Mouse (Mus musculus) MEL (cell line): ENCODE measurements at regions not wholly inside any gene's neighbourhood (a gene's known extent, or its start where the extent isn't known, plus 50 kb on each side); places are given as distances from the start of the nearest gene placed in this dataset.

ENCODE experiments used
- DNase-seq: peaks from one replicate; pipeline ENCODE4 v3.0.0; 2011; ENCODE audit warnings: low read depth, low spot score
- H3K27ac ChIP-seq: 2 replicates; pipeline ENCODE4 v1.5.1; 2012; ENCODE audit warnings: low read depth, mild to moderate bottlenecking, control low read depth, low read length, moderate library complexity; ENCODE audit not compliant: control insufficient read depth
- H3K27me3 ChIP-seq, 2 experiments: fragments of 150-350 bp in 1 of 2; sonication (generic) in 1 of 2; 2 replicates each; pipeline ENCODE4 v1.6.1; 2012; ENCODE audit warnings: low read length in 2 of 2, mild to moderate bottlenecking in 2 of 2, improper control_type of control experiment in 1 of 2, moderate library complexity in 1 of 2; ENCODE audit not compliant: insufficient read depth in 2 of 2, control insufficient read depth in 1 of 2
- H3K36me3 ChIP-seq, 2 experiments: 2 replicates each; pipeline ENCODE4 v1.6.1; 2012 to 2014; ENCODE audit warnings: low read length in 2 of 2, improper control_type of control experiment in 1 of 2, inconsistent platforms in 1 of 2, mild to moderate bottlenecking in 1 of 2; ENCODE audit not compliant: insufficient read depth in 2 of 2, control insufficient read depth in 1 of 2
- H3K4me1 ChIP-seq, 2 experiments: fragments of 150-350 bp in 1 of 2; sonication (generic) in 1 of 2; 2 replicates each; pipeline ENCODE4 v1.6.1; 2012; ENCODE audit warnings: low read length in 2 of 2, improper control_type of control experiment in 1 of 2, mild to moderate bottlenecking in 1 of 2; ENCODE audit not compliant: insufficient read depth in 2 of 2, control insufficient read depth in 1 of 2
- H3K4me3 ChIP-seq, 2 experiments: fragments of 150-350 bp in 1 of 2; sonication (generic) in 1 of 2; 2 replicates each; pipeline ENCODE4 v1.5.1; 2012; ENCODE audit warnings: low read depth in 2 of 2, low read length in 2 of 2, mild to moderate bottlenecking in 2 of 2, moderate library complexity in 2 of 2, control low read depth in 1 of 2, improper control_type of control experiment in 1 of 2; ENCODE audit not compliant: control insufficient read depth in 1 of 2, insufficient read depth in 1 of 2
- H3K79me2 ChIP-seq: 2 replicates; pipeline ENCODE4 v1.6.1; 2012; ENCODE audit warnings: mild to moderate bottlenecking, low read length, moderate library complexity; ENCODE audit not compliant: control insufficient read depth, poor library complexity, insufficient read depth
- H3K9ac ChIP-seq: 2 replicates; pipeline ENCODE4 v1.6.1; 2012; ENCODE audit warnings: low read depth, mild to moderate bottlenecking, control low read depth, low read length, moderate library complexity; ENCODE audit not compliant: control insufficient read depth, poor library complexity, severe bottlenecking
- H3K9me3 ChIP-seq: fragments of 150-350 bp; sonication (generic); replicated peaks from 2 replicates; pipeline ENCODE4 v1.6.1; 2012; ENCODE audit warnings: mild to moderate bottlenecking, low read length, improper control_type of control experiment, moderate library complexity; ENCODE audit not compliant: insufficient read depth
- BHLHE40 ChIP-seq: IDR thresholded peaks from 2 replicates; pipeline ENCODE4 v1.6.1; 2012; ENCODE audit warnings: low read depth, mild to moderate bottlenecking, inconsistent platforms, low read length, improper control_type of control experiment, borderline replicate concordance
- CHD1 ChIP-seq: IDR thresholded peaks from 2 replicates; pipeline ENCODE4 v1.6.1; 2012; ENCODE audit warnings: low read depth, mild to moderate bottlenecking, inconsistent platforms, low read length, improper control_type of control experiment
- CHD2 ChIP-seq: IDR thresholded peaks from 2 replicates; pipeline ENCODE4 v1.6.1; 2011; ENCODE audit warnings: low read length, improper control_type of control experiment
- CTCF ChIP-seq, 3 experiments: IDR thresholded peaks in 2 of 3; conservative IDR thresholded peaks in 1 of 3; 2 replicates each; pipeline ENCODE4 v1.5.1; 2011 to 2012; ENCODE audit warnings: low read length in 3 of 3, low read depth in 2 of 3, mild to moderate bottlenecking in 2 of 3, improper control_type of control experiment in 1 of 3, inconsistent platforms in 1 of 3, mixed read lengths in 1 of 3, moderate library complexity in 1 of 3; ENCODE audit not compliant: control insufficient read depth in 1 of 3, insufficient read depth in 1 of 3, poor library complexity in 1 of 3, severe bottlenecking in 1 of 3
- E2F4 ChIP-seq: IDR thresholded peaks from 2 replicates; pipeline ENCODE4 v1.6.1; 2011; ENCODE audit warnings: low read depth, low read length, improper control_type of control experiment, borderline replicate concordance
- ELF1 ChIP-seq: IDR thresholded peaks from 2 replicates; pipeline ENCODE4 v1.6.1; 2014; ENCODE audit warnings: low read depth, mild to moderate bottlenecking, inconsistent platforms, low read length, improper control_type of control experiment, moderate library complexity
- ETS1 ChIP-seq: IDR thresholded peaks from 2 replicates; pipeline ENCODE4 v1.6.1; 2012; ENCODE audit warnings: low read depth, mild to moderate bottlenecking, inconsistent platforms, low read length, improper control_type of control experiment, moderate library complexity
- GABPA ChIP-seq: IDR thresholded peaks from 2 replicates; pipeline ENCODE4 v1.6.1; 2012; ENCODE audit warnings: low read depth, mild to moderate bottlenecking, inconsistent platforms, low read length, improper control_type of control experiment, moderate library complexity
- GATA1 ChIP-seq: IDR thresholded peaks from 2 replicates; pipeline ENCODE4 v1.6.1; 2011; ENCODE audit warnings: low read depth, low read length, improper control_type of control experiment
- JUND ChIP-seq: IDR thresholded peaks from 2 replicates; pipeline ENCODE4 v1.6.1; 2011; ENCODE audit warnings: low read depth, mild to moderate bottlenecking, improper control_type of control experiment, low read length
- KAT2A ChIP-seq: conservative IDR thresholded peaks from 2 replicates; pipeline ENCODE4 v1.6.1; 2012; ENCODE audit warnings: low read depth, low read length, improper control_type of control experiment, inconsistent platforms
- MAFK ChIP-seq: IDR thresholded peaks from 2 replicates; pipeline ENCODE4 v1.6.1; 2011; ENCODE audit warnings: low read depth, mild to moderate bottlenecking, low read length, improper control_type of control experiment, borderline replicate concordance
- MYB ChIP-seq: IDR thresholded peaks from 2 replicates; pipeline ENCODE4 v1.6.1; 2011; ENCODE audit warnings: mild to moderate bottlenecking, low read depth, low read length, improper control_type of control experiment
- NELFE ChIP-seq: IDR thresholded peaks from 2 replicates; pipeline ENCODE4 v1.6.1; 2011; ENCODE audit warnings: low read depth, low read length, improper control_type of control experiment
- NRF1 ChIP-seq: IDR thresholded peaks from 2 replicates; pipeline ENCODE4 v1.6.1; 2014; ENCODE audit warnings: low read depth, mild to moderate bottlenecking, inconsistent platforms, low read length, improper control_type of control experiment, moderate library complexity; ENCODE audit not compliant: poor library complexity, insufficient read depth, severe bottlenecking
- POLR2A ChIP-seq, 2 experiments: IDR thresholded peaks; 2 replicates each; pipeline ENCODE4 v1.6.1; 2011 to 2012; ENCODE audit warnings: low read length in 2 of 2, mild to moderate bottlenecking in 2 of 2, control low read depth in 1 of 2, improper control_type of control experiment in 1 of 2, low read depth in 1 of 2, moderate library complexity in 1 of 2; ENCODE audit not compliant: control insufficient read depth in 1 of 2, insufficient read depth in 1 of 2, poor library complexity in 1 of 2
- POLR2AphosphoS2 ChIP-seq: IDR thresholded peaks from 2 replicates; pipeline ENCODE4 v1.6.1; 2011; ENCODE audit warnings: low read length, improper control_type of control experiment
- POLR2AphosphoS5 ChIP-seq: IDR thresholded peaks from 2 replicates; pipeline ENCODE4 v1.6.1; 2012; ENCODE audit warnings: low read depth, borderline replicate concordance, mild to moderate bottlenecking, inconsistent platforms, low read length, moderate library complexity, mixed read lengths
- RCOR1 ChIP-seq: IDR thresholded peaks from 2 replicates; pipeline ENCODE4 v1.6.1; 2012; ENCODE audit warnings: low read depth, mild to moderate bottlenecking, inconsistent platforms, low read length, improper control_type of control experiment
- TAL1 ChIP-seq: IDR thresholded peaks from 2 replicates; pipeline ENCODE4 v1.6.1; 2012; ENCODE audit warnings: mild to moderate bottlenecking, inconsistent platforms, low read length, moderate library complexity, mixed read lengths
- TBP ChIP-seq: IDR thresholded peaks from 2 replicates; pipeline ENCODE4 v1.8.0; 2011; ENCODE audit warnings: low read depth, low read length, improper control_type of control experiment
- TCF12 ChIP-seq: IDR thresholded peaks from 2 replicates; pipeline ENCODE4 v1.6.1; 2014; ENCODE audit warnings: low read depth, mild to moderate bottlenecking, inconsistent platforms, low read length, improper control_type of control experiment, moderate library complexity
- UBTF ChIP-seq: IDR thresholded peaks from 2 replicates; pipeline ENCODE4 v1.6.1; 2012; ENCODE audit warnings: low read depth, mild to moderate bottlenecking, inconsistent platforms, low read length, improper control_type of control experiment, moderate library complexity, borderline replicate concordance; ENCODE audit not compliant: insufficient read depth

DNA sequence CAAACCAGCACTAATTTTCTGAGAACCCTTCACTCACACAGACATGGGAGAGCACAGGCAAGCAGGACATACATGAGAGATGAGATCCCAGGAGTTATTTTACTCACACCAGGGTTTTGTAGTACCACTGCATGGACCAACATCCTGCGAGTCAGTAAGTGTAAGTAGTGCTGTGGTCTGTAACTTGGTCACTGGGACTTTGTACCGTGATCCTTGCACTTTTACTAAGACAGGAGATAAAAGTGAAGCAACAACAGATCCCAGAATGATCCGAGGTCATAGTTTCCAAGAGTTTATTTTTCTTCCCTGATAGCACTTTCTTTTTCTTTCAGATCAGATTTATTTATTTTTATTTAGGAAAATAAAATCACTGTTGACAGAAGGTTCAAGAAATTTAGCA lies 54.1 kb upstream of the Mtap start:
- peaks cover 5 to 6% of the 10 kb centered on the region in 2 experiments for H3K27me3 ChIP-seq
- TF ChIP-seq CHD2 = no peak
- TF ChIP-seq ETS1 = no peak
- no peak for TF ChIP-seq BHLHE40
- no peak for TF ChIP-seq RCOR1
- no peak for TF ChIP-seq JUND
- TF ChIP-seq KAT2A = no peak
- TF ChIP-seq TAL1 = no peak
- no peak for TF ChIP-seq MAFK
- no peak for TF ChIP-seq TCF12
- TF ChIP-seq POLR2AphosphoS2 = no peak
- no peak for DNase-seq
- no peaks in the 10 kb centered on the region for H3K79me2 ChIP-seq
- no peaks in the 10 kb centered on the region for H3K4me1 ChIP-seq
- no peak overlapping the region for H3K9ac ChIP-seq
- no peak overlapping the region for H3K27ac ChIP-seq
- H3K9me3 ChIP-seq = no peaks in the 10 kb centered on the region
- H3K36me3 ChIP-seq = no peaks in the 10 kb centered on the region
- no peak overlapping the region for H3K4me3 ChIP-seq

DNA sequence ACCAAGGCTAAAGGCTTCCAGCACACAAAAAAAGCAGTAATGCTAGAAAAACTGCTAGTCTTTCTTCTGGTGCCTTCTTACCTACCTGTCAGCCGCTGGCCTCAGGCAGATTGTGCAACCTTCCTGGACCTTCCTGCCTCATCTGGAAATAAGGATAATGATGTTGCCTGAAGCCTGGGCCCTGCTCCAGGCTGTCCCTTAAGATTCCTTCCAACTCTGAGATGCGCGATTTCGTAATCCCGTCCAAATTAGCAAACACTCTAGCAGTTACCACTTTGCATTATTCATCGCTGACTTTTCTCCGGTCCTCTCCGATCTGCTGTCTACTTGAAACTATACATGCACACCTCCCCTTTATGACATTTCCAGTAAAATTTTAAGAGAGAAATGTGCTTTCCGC lies 58.4 kb upstream of the Mtap start:
- Histone ChIP-seq H3K27ac (no peak overlapping the region), H3K27me3 (peaks cover 7 to 16% of the 10 kb centered on the region in 2 experiments), H3K9ac (no peak overlapping the region), H3K79me2 (no peaks in the 10 kb centered on the region), H3K36me3 (no peaks in the 10 kb centered on the region), H3K4me1 (no peaks in the 10 kb centered on the region), H3K9me3 (no peaks in the 10 kb centered on the region), H3K4me3 (no peak overlapping the region)
- DNase-seq = no peak
- TF ChIP-seq CTCF (IDR thresholded peaks at IDR 0.05 in 2 of 3, conservative IDR thresholded peaks at IDR 0.05 in 1 of 3; ENCODE audit: control insufficient read depth in 1 of 3, insufficient read depth in 1 of 3, low read depth in 2 of 3, low read length in 3 of 3, poor library complexity in 1 of 3, severe bottlenecking in 1 of 3) = no peak
- TF ChIP-seq MYB = no peak
- TF ChIP-seq GATA1 = no peak
- TF ChIP-seq E2F4 = no peak
- TF ChIP-seq TCF12 = no peak
- no peak for TF ChIP-seq TAL1
- TF ChIP-seq GABPA = no peak
- TF ChIP-seq POLR2AphosphoS5 = no peak
- no peak for TF ChIP-seq UBTF
- no peak for TF ChIP-seq NRF1
- TF ChIP-seq TBP = no peak
- TF ChIP-seq CHD1 = no peak
- TF ChIP-seq NELFE = no peak
- no peak for TF ChIP-seq KAT2A
- TF ChIP-seq ELF1 = no peak
- TF ChIP-seq POLR2A (IDR thresholded peaks at IDR 0.05; ENCODE audit: control insufficient read depth in 1 of 2, insufficient read depth in 1 of 2, low read depth in 1 of 2, low read length in 2 of 2, poor library complexity in 1 of 2) = no peak
